Mouse (Mus musculus) intestine, postnatal 0 days (tissue): ENCODE results near the gene Card10. TPM values are rescaled to one million over a fixed set of nuclear protein-coding genes. Genes with fewer than 3 reads are reported as not detected.
A peak's percentile ranks its signal among the peaks of the same experiment; 100 is the strongest.

Experiments used
- ATAC-seq: fragments of 200-750 bp; cut with Nextera tagmentation; 2 replicates; pipeline ENCODE4 v1.8.0; 2017; ENCODE audit warnings: mild to moderate bottlenecking, moderate TSS enrichment, moderate library complexity
- H3K27ac ChIP-seq: fragments of 300-500 bp; sonication (generic); 2 replicates; pipeline ENCODE4 v1.5.1; 2014; ENCODE audit warnings: mild to moderate bottlenecking, low read depth, low read length, moderate library complexity
- H3K27me3 ChIP-seq: fragments of 300-500 bp; sonication (generic); replicated peaks from 2 replicates; pipeline ENCODE4 v1.6.1; 2014; ENCODE audit warnings: low read length, mixed read lengths; ENCODE audit not compliant: control insufficient read depth, insufficient read depth
- H3K36me3 ChIP-seq: fragments of 300-500 bp; sonication (generic); 2 replicates; pipeline ENCODE4 v1.6.1; 2014; ENCODE audit warnings: mild to moderate bottlenecking, moderate library complexity; ENCODE audit not compliant: control insufficient read depth, insufficient read depth
- H3K4me1 ChIP-seq: fragments of 300-500 bp; sonication (generic); replicated peaks from 2 replicates; pipeline ENCODE4 v1.6.1; 2014; ENCODE audit warnings: antibody characterized with exemption, low read length, mixed read lengths; ENCODE audit not compliant: control insufficient read depth, insufficient read depth
- H3K4me2 ChIP-seq: fragments of 300-500 bp; sonication (generic); replicated peaks from 2 replicates; pipeline ENCODE4 v1.6.1; 2014; ENCODE audit warnings: low read depth, mild to moderate bottlenecking, moderate library complexity
- H3K4me3 ChIP-seq: fragments of 300-500 bp; sonication (generic); 2 replicates; pipeline ENCODE4 v1.5.1; 2014; ENCODE audit warnings: low read depth, low read length
- H3K9ac ChIP-seq: fragments of 300-500 bp; sonication (generic); 2 replicates; pipeline ENCODE4 v1.6.1; 2014; ENCODE audit warnings: mild to moderate bottlenecking, low read depth, low read length
- H3K9me3 ChIP-seq: fragments of 300-500 bp; sonication (generic); 2 replicates; pipeline ENCODE4 v1.6.1; 2016; ENCODE audit warnings: mixed run types; ENCODE audit not compliant: control insufficient read depth
- CTCF ChIP-seq: sonication (generic); IDR thresholded peaks from 2 replicates; pipeline ENCODE4 v1.5.1; 2016; ENCODE audit warnings: low read depth, mild to moderate bottlenecking, control low read depth, antibody characterized with exemption, moderate library complexity
- WGBS: fragments of 180-500 bp; shearing (Covaris S2); extraction: QIAGEN DNeasy Blood & Tissue Kit; methylation state at CpG from one replicate; pipeline ENCODE4 v1.1.7; 2014; 5-methylcytosine and 5-hydroxymethylcytosine counted together
- polyA plus RNA-seq: library from polyadenylated mRNA; unstranded; fragments of >200 nt; fragmentation: Nextera tagmentation; extraction: Ambion mirVana; gene quantifications from 2 replicates; pipeline ENCODE4 v1.2.1, GENCODE M21; 2015

The Card10 gene
- polyA plus RNA-seq, 1 experiment from 2014 or later = 3.2 TPM

GRCm38 (mm10) chr15:78771531-78772367 lies 31.1 kb downstream of the Card10 start:
- TF ChIP-seq CTCF = no peak
- H3K4me2 ChIP-seq = peak overlapping the region; percentile 48
- H3K4me3 ChIP-seq = no peak overlapping the region
- no peak for ATAC-seq
- H3K27me3 ChIP-seq = no peaks in the 10 kb centered on the region
- H3K27ac ChIP-seq = peak overlapping the region; percentile 57
- 0 out of 2 replicates have a peak overlapping the region, but pooled peaks have one; percentile 1 for H3K9ac ChIP-seq
- peaks cover 18% of the 10 kb centered on the region; the same call in 1 of the 2 replicates for H3K36me3 ChIP-seq
- 0 out of 2 replicates have a peak, but pooled peaks cover 4% of the 10 kb centered on the region for H3K4me1 ChIP-seq
- H3K9me3 ChIP-seq = no peaks in the 10 kb centered on the region
- 70% methylated on average over 19 of the region's 19 CpGs for WGBS

- no peak for ATAC-seq
- H3K4me1 ChIP-seq = 0 out of 2 replicates have a peak, but pooled peaks cover 4% of the 10 kb centered on the region
- H3K9ac ChIP-seq = no peak overlapping the region
- no peaks in the 10 kb centered on the region for H3K9me3 ChIP-seq
- WGBS = 58% methylated on average over 5 of the region's 5 CpGs
- peak overlapping the region; percentile 57; the same call in 1 of the 2 replicates for H3K27ac ChIP-seq
- H3K4me3 ChIP-seq = no peak overlapping the region
- H3K27me3 ChIP-seq = no peaks in the 10 kb centered on the region
- H3K36me3 ChIP-seq = peaks cover 10% of the 10 kb centered on the region; the same call in 1 of the 2 replicates
- peak overlapping the region; percentile 48; the same call in 1 of the 2 replicates for H3K4me2 ChIP-seq
- TF ChIP-seq CTCF = no peak
These were observed 31.9 kb downstream of the Card10 start for GRCm38 (mm10) chr15:78770983-78771355.

GRCm38 (mm10) chr15:78770234-78770982 lies 32.4 kb downstream of the Card10 start:
- Histone ChIP-seq H3K36me3 (peaks cover 5% of the 10 kb centered on the region; the same call in 1 of the 2 replicates), H3K4me1 (0 out of 2 replicates have a peak, but pooled peaks cover 4% of the 10 kb centered on the region), H3K27ac (no peak overlapping the region), H3K9ac (no peak overlapping the region), H3K4me2 (no peak overlapping the region), H3K9me3 (no peaks in the 10 kb centered on the region), H3K4me3 (no peak overlapping the region), H3K27me3 (no peaks in the 10 kb centered on the region)
- no peak for ATAC-seq
- TF ChIP-seq CTCF = no peak
- WGBS = 53% methylated on average over 9 of the region's 9 CpGs

- Histone ChIP-seq H3K9me3 (no peaks in the 10 kb centered on the region), H3K27ac (no peak overlapping the region), H3K9ac (no peak overlapping the region), H3K4me3 (no peak overlapping the region), H3K27me3 (no peaks in the 10 kb centered on the region), H3K4me1 (0 out of 2 replicates have a peak, but pooled peaks cover 4% of the 10 kb centered on the region), H3K36me3 (no peaks in the 10 kb centered on the region), H3K4me2 (no peak overlapping the region)
- ATAC-seq = no peak
- TF ChIP-seq CTCF = peak; percentile 38
- WGBS = 92% methylated on average over 4 of the region's 4 CpGs
These were observed 33.8 kb downstream of the Card10 start for GRCm38 (mm10) chr15:78769064-78769463.

GRCm38 (mm10) chr15:78763704-78764103 lies 39.1 kb downstream of the Card10 start:
- H3K4me2 ChIP-seq = no peak overlapping the region
- H3K27me3 ChIP-seq = no peaks in the 10 kb centered on the region
- TF ChIP-seq CTCF = no peak
- no peaks in the 10 kb centered on the region for H3K36me3 ChIP-seq
- 86% methylated on average over 5 of the region's 5 CpGs for WGBS
- no peak overlapping the region for H3K9ac ChIP-seq
- no peaks in the 10 kb centered on the region for H3K4me1 ChIP-seq
- H3K4me3 ChIP-seq = no peak overlapping the region
- ATAC-seq = no peak
- no peaks in the 10 kb centered on the region for H3K9me3 ChIP-seq
- H3K27ac ChIP-seq = no peak overlapping the region

- no peaks in the 10 kb centered on the region for H3K27me3 ChIP-seq
- no peak for ATAC-seq
- H3K27ac ChIP-seq = no peak overlapping the region
- no peak for TF ChIP-seq CTCF
- H3K36me3 ChIP-seq = no peaks in the 10 kb centered on the region
- H3K4me2 ChIP-seq = no peak overlapping the region
- H3K4me1 ChIP-seq = no peaks in the 10 kb centered on the region
- no peak overlapping the region for H3K4me3 ChIP-seq
- no peaks in the 10 kb centered on the region for H3K9me3 ChIP-seq
- 33% methylated on average over 9 of the region's 10 CpGs for WGBS
- no peak overlapping the region for H3K9ac ChIP-seq
These were observed 39.6 kb downstream of the Card10 start for GRCm38 (mm10) chr15:78763210-78763609.
